Mouse (Mus musculus): ENCODE data around the gene Ankrd33b. TPM values are rescaled to one million over a fixed set of nuclear protein-coding genes. Genes with fewer than 3 reads are reported as not detected.

Ankrd33b gene
- polyA plus RNA-seq, 1 experiment: 3.7 TPM

DNA sequence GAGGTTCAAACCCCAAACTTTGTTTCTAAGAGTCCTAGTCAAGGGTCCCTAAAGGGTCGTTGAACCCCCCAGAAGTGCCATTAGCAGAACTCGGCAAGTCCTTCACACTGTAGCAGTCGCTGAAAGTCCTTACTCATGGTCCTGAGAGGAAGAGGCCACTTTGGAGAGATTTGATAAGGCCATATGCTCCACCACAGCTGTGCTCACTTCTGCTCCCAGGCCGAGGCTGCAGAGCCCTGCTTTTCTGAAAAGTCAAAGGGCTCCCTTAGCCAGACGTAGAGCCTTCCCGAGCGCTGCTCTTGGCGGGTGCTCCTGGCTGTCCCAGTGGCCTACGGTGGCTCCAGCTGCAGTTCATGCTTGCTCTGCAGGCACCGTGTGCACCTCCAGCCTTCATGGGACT, 94.0 kb downstream of the Ankrd33b start:
- 52% methylated on average over 10 of the region's 10 CpGs for WGBS
- no peak for TF ChIP-seq CTCF (IDR thresholded peaks at IDR 0.05; ENCODE audit: extremely low read depth, insufficient read depth, insufficient read length, insufficient replicate concordance)
- Histone ChIP-seq H3K4me1 (ENCODE audit: control insufficient read depth, insufficient read depth, insufficient read length) (no peaks in the 10 kb centered on the region; the same call in 1 of the 2 replicates), H3K27ac (ENCODE audit: insufficient read depth, low read length) (no peak overlapping the region), H3K36me3 (ENCODE audit: control insufficient read depth, insufficient read depth, low read length) (peaks cover 10% of the 10 kb centered on the region), H3K27me3 (ENCODE audit: control insufficient read depth, insufficient read depth, low read length) (no peaks in the 10 kb centered on the region), H3K4me3 (ENCODE audit: extremely low read depth, insufficient read depth, insufficient read length) (no peak overlapping the region)
- no peak for DNase-seq (ENCODE audit: low read depth in 1 of 2, low spot score in 2 of 2)

DNA sequence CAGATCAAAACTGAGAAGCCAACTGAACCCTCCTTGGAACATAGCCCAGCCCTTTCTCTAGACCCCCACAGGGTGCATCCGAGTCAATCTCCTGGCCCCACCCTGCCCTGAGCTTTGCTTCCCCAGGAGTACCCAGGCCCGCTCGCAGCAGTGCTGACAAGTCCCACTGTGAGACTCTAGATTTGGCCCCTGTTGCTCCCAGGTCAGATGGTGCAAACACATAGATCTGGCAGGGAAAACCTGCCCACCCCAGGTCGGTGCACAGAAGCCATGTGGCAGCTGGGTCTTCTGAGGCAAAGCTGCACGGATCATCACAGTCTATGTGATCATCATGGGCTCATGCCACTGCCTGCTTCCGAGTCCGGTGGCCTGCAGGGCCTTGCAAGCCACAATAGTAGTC, 94.8 kb downstream of the Ankrd33b start:
- no peaks in the 10 kb centered on the region for H3K4me1 ChIP-seq (ENCODE audit: control insufficient read depth, insufficient read depth, insufficient read length)

DNA sequence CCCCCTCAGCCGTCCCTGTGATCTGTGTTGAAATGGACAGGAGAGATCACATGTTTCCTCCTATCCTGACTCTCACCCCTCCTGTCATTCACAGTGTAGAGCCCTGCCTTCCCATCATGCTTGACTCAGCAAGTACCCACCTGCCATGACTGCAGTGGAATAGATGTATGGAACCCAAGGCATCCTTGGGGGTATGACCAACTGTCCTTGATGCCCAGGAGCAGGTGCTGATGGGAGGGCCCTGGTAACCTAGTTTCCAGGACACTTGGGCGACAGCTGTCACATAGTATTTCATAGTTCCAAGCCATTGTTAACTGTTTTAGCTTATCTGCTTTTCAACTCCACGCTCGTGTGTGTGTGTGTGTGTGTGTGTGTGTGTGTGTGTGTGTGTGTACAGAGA, 98.0 kb downstream of the Ankrd33b start:
- H3K4me3 ChIP-seq (ENCODE audit: extremely low read depth, insufficient read depth, insufficient read length): no peak overlapping the region
- no peak for DNase-seq (ENCODE audit: low read depth in 1 of 2, low spot score in 2 of 2)
- no peak for TF ChIP-seq POLR2A (IDR thresholded peaks at IDR 0.05; ENCODE audit: low read depth, low read length)
- TF ChIP-seq CTCF (IDR thresholded peaks at IDR 0.05; ENCODE audit: extremely low read depth, insufficient read depth, insufficient read length, insufficient replicate concordance): no peak
- H3K27me3 ChIP-seq (ENCODE audit: control insufficient read depth, insufficient read depth, low read length): no peaks in the 10 kb centered on the region
- H3K27ac ChIP-seq (ENCODE audit: insufficient read depth, low read length): no peak overlapping the region
- no peaks in the 10 kb centered on the region for H3K4me1 ChIP-seq (ENCODE audit: control insufficient read depth, insufficient read depth, insufficient read length)
- 78% methylated on average over 4 of the region's 4 CpGs for WGBS
- peaks cover 10% of the 10 kb centered on the region for H3K36me3 ChIP-seq (ENCODE audit: control insufficient read depth, insufficient read depth, low read length)

More for the DNA sequence above, 94.8 kb downstream of the Ankrd33b start:
- no peak for DNase-seq (ENCODE audit: low read depth in 1 of 2, low spot score in 2 of 2)
- Histone ChIP-seq H3K36me3 (ENCODE audit: control insufficient read depth, insufficient read depth, low read length) (peaks cover 10% of the 10 kb centered on the region), H3K27me3 (ENCODE audit: control insufficient read depth, insufficient read depth, low read length) (no peaks in the 10 kb centered on the region), H3K27ac (ENCODE audit: insufficient read depth, low read length) (no peak overlapping the region), H3K4me3 (ENCODE audit: extremely low read depth, insufficient read depth, insufficient read length) (no peak overlapping the region)
- WGBS: 93% methylated on average over 7 of the region's 7 CpGs
- no peak for TF ChIP-seq CTCF (IDR thresholded peaks at IDR 0.05; ENCODE audit: extremely low read depth, insufficient read depth, insufficient read length, insufficient replicate concordance)
- TF ChIP-seq POLR2A (IDR thresholded peaks at IDR 0.05; ENCODE audit: low read depth, low read length): no peak

DNA sequence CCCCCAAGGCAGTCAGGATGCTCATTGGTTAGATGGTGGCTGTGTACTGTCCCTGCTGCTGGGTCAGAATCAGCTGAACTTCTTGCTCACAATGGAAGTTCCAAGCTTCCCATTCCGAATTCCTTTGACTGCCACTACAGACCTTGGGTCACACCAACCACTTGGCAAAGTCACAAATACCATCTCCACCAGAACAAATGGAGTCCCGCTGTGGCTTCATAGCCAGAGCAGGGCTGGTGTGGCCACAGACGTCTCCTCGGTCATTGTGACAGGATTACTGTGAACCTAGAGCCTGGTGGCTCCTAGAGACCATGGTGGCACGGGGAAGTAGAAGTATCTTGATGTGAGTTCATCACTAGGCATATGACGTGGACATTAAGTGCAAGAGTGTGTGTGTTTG, 99.4 kb downstream of the Ankrd33b start:
- 94% methylated on average over 6 of the region's 6 CpGs for WGBS
- Histone ChIP-seq H3K4me3 (ENCODE audit: extremely low read depth, insufficient read depth, insufficient read length) (no peak overlapping the region), H3K27ac (ENCODE audit: insufficient read depth, low read length) (no peak overlapping the region), H3K36me3 (ENCODE audit: control insufficient read depth, insufficient read depth, low read length) (no peaks in the 10 kb centered on the region; the same call in 1 of the 2 replicates), H3K27me3 (ENCODE audit: control insufficient read depth, insufficient read depth, low read length) (no peaks in the 10 kb centered on the region), H3K4me1 (ENCODE audit: control insufficient read depth, insufficient read depth, insufficient read length) (no peaks in the 10 kb centered on the region)
- TF ChIP-seq POLR2A (IDR thresholded peaks at IDR 0.05; ENCODE audit: low read depth, low read length): no peak
- TF ChIP-seq CTCF (IDR thresholded peaks at IDR 0.05; ENCODE audit: extremely low read depth, insufficient read depth, insufficient read length, insufficient replicate concordance): no peak
- no peak for DNase-seq (ENCODE audit: low read depth in 1 of 2, low spot score in 2 of 2)

DNA sequence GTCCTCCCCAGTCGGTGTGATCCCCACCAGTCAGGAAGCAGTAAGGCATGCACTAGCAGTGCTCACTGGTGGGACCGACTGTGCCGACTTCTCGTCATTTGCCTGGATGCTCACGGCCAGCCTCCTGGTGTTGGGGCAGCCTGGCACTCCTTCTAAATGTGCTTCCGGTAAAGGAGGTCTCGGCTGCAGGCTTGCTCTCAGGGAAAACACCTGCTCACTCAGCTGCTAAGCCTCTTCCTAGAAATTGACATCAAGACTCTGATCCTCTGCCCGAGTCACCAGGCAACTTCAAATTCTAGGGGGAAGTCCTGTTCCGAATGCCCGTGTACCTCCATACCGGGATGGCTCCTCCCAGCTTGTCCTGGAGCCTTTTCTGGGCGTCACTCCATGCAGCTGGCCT, 101.7 kb downstream of the Ankrd33b start:
- no peaks in the 10 kb centered on the region for H3K36me3 ChIP-seq (ENCODE audit: control insufficient read depth, insufficient read depth, low read length)
- WGBS: 92% methylated on average over 12 of the region's 12 CpGs
- TF ChIP-seq CTCF (IDR thresholded peaks at IDR 0.05; ENCODE audit: extremely low read depth, insufficient read depth, insufficient read length, insufficient replicate concordance): no peak
- TF ChIP-seq POLR2A (IDR thresholded peaks at IDR 0.05; ENCODE audit: low read depth, low read length): no peak
- H3K27me3 ChIP-seq (ENCODE audit: control insufficient read depth, insufficient read depth, low read length): no peaks in the 10 kb centered on the region
- no peak overlapping the region for H3K27ac ChIP-seq (ENCODE audit: insufficient read depth, low read length)
- no peak overlapping the region for H3K4me3 ChIP-seq (ENCODE audit: extremely low read depth, insufficient read depth, insufficient read length)
- DNase-seq (ENCODE audit: low read depth in 1 of 2, low spot score in 2 of 2): no peak
- H3K4me1 ChIP-seq (ENCODE audit: control insufficient read depth, insufficient read depth, insufficient read length): no peaks in the 10 kb centered on the region

DNA sequence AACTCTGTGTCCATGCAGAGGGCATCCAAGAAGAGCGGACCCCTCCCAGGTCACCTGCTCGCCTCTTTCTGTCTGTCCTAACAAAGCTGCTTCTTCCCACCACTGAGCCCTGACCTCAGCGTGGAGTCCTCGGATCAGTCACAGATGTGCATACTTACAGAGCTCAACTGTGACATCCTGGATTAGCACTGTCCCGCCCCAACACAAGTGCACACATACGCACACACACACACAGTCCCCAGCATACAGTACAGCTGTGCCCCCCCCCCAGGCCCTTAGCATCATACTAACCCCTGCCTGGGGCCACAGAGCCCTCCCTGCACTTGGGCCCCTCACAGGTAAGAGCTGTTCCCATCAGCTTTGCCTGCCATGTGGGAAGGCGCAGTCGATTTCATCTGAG, 102.1 kb downstream of the Ankrd33b start:
- H3K36me3 ChIP-seq (ENCODE audit: control insufficient read depth, insufficient read depth, low read length): no peaks in the 10 kb centered on the region
- no peak overlapping the region for H3K27ac ChIP-seq (ENCODE audit: insufficient read depth, low read length)
- WGBS: 97% methylated on average over 8 of the region's 8 CpGs
- no peak for DNase-seq (ENCODE audit: low read depth in 1 of 2, low spot score in 2 of 2)
- H3K4me1 ChIP-seq (ENCODE audit: control insufficient read depth, insufficient read depth, insufficient read length): no peaks in the 10 kb centered on the region
- H3K27me3 ChIP-seq (ENCODE audit: control insufficient read depth, insufficient read depth, low read length): no peaks in the 10 kb centered on the region
- H3K4me3 ChIP-seq (ENCODE audit: extremely low read depth, insufficient read depth, insufficient read length): no peak overlapping the region
- TF ChIP-seq CTCF (IDR thresholded peaks at IDR 0.05; ENCODE audit: extremely low read depth, insufficient read depth, insufficient read length, insufficient replicate concordance) (no peak), POLR2A (IDR thresholded peaks at IDR 0.05; ENCODE audit: low read depth, low read length) (no peak)

DNA sequence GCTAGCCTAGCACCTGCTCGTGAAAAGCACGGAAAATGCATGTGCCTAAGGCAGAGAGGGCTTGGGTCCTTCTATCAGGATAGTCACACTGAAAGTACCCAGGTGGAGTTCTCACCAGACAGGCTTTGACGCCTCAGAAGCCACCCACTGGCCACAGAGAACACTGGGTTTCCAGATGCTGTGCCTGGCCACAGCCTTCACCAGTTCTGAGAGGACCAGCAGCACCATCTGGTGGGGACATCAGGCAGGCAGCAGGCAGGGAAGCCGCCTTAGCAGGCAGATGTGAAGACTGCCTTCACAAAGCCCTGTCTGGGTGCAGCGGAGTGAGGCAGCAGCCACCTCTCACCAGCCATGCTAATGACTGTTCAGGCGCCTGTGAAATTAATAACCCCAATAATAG, 102.7 kb downstream of the Ankrd33b start:
- Histone ChIP-seq H3K27ac (ENCODE audit: insufficient read depth, low read length) (no peak overlapping the region), H3K4me3 (ENCODE audit: extremely low read depth, insufficient read depth, insufficient read length) (no peak overlapping the region), H3K4me1 (ENCODE audit: control insufficient read depth, insufficient read depth, insufficient read length) (no peaks in the 10 kb centered on the region), H3K27me3 (ENCODE audit: control insufficient read depth, insufficient read depth, low read length) (no peaks in the 10 kb centered on the region), H3K36me3 (ENCODE audit: control insufficient read depth, insufficient read depth, low read length) (no peaks in the 10 kb centered on the region)
- WGBS: 55% methylated on average over 6 of the region's 6 CpGs
- TF ChIP-seq POLR2A (IDR thresholded peaks at IDR 0.05; ENCODE audit: low read depth, low read length) (no peak), CTCF (IDR thresholded peaks at IDR 0.05; ENCODE audit: extremely low read depth, insufficient read depth, insufficient read length, insufficient replicate concordance) (peak; percentile 81; the same call in 1 of the 2 replicates)
- peak; percentile 19 to 46 for DNase-seq (ENCODE audit: low read depth in 1 of 2, low spot score in 2 of 2)
